8 mouse cellular contexts compared by ENCODE assay signal in genomic region chr12:55464846-55465361, GRCm38 (mm10). TPM values are rescaled to one million over a fixed set of nuclear protein-coding genes. Genes with fewer than 3 reads are reported as not detected.
A peak's percentile ranks its signal among the peaks of the same experiment; 100 is the strongest.
DNase-seq lines count a peak whose midpoint lies in the region; ATAC-seq and TF ChIP-seq lines count a peak whose summit lies in the region.

No protein-coding gene starts in this region.

- no peaks in the 10 kb centered on the region for H3K36me3 ChIP-seq in kidney, adult 2 months (ENCODE audit: control insufficient read depth, insufficient read depth, low read length)
- H3K36me3 ChIP-seq in intestine, embryonic 14.5 days (ENCODE audit: control insufficient read depth, insufficient read depth, low read length) = no peaks in the 10 kb centered on the region
- no peaks in the 10 kb centered on the region for H3K36me3 ChIP-seq in midbrain, embryonic 12.5 days

- peaks cover 12% of the 10 kb centered on the region for H3K4me1 ChIP-seq in kidney, adult 2 months (ENCODE audit: control insufficient read depth, insufficient read depth, low read length)
- H3K4me1 ChIP-seq in intestine, embryonic 14.5 days (replicated peaks; ENCODE audit: control insufficient read depth, insufficient read depth, low read length) = peaks cover 37% of the 10 kb centered on the region
- peaks cover 37% of the 10 kb centered on the region for H3K4me1 ChIP-seq in midbrain, embryonic 12.5 days

- H3K4me2 ChIP-seq in intestine, embryonic 14.5 days (ENCODE audit: low read length) = peak overlapping the region; percentile 11; the same call in 1 of the 2 replicates
- peak overlapping the region; percentile 24 for H3K4me2 ChIP-seq in midbrain, embryonic 12.5 days (replicated peaks)

- peak overlapping the region; percentile 53 for H3K27ac ChIP-seq in kidney, adult 2 months (ENCODE audit: insufficient read depth, low read depth, low read length)
- peak overlapping the region; percentile 11; the same call in 1 of the 2 replicates for H3K27ac ChIP-seq in intestine, embryonic 14.5 days (ENCODE audit: low read depth)
- peak overlapping the region; percentile 68; the same call in 1 of the 2 replicates for H3K27ac ChIP-seq in midbrain, embryonic 12.5 days (replicated peaks)

- 12% methylated on average over 14 of the region's 14 CpGs for WGBS in kidney, adult 2 months
- 44% methylated on average over 14 of the region's 14 CpGs for WGBS in intestine, embryonic 14.5 days
- 51% methylated on average over 14 of the region's 14 CpGs for WGBS in midbrain, embryonic 12.5 days

- DNase-seq in kidney, adult 2 months = peak; percentile 47
- no peak for DNase-seq in kidney, adult 9 months
- peak; percentile 71 for DNase-seq in brain, embryonic 14.5 days (ENCODE audit: low read depth)
- DNase-seq in intestine, embryonic 14.5 days (ENCODE audit: low spot score) = peak; percentile 59
- DNase-seq in thymus, postnatal 14 days = peak; percentile 77
- no peak for DNase-seq in frontal cortex, postnatal 36 days (ENCODE audit: low spot score in 2 of 2)

- H3K27me3 ChIP-seq in kidney, adult 2 months (replicated peaks; ENCODE audit: control insufficient read depth, insufficient read depth, low read length) = no peaks in the 10 kb centered on the region
- H3K27me3 ChIP-seq in intestine, embryonic 14.5 days (replicated peaks; ENCODE audit: control insufficient read depth, insufficient read depth, low read length) = no peaks in the 10 kb centered on the region
- 0 out of 2 replicates have a peak, but pooled peaks cover 17% of the 10 kb centered on the region for H3K27me3 ChIP-seq in midbrain, embryonic 12.5 days

- H3K4me3 ChIP-seq in kidney, adult 2 months (ENCODE audit: insufficient read depth, low read depth, low read length) = peak overlapping the region; percentile 40; the same call in 1 of the 2 replicates
- H3K4me3 ChIP-seq in intestine, embryonic 14.5 days (ENCODE audit: low read depth, low read length) = no peak overlapping the region
- H3K4me3 ChIP-seq in midbrain, embryonic 12.5 days = no peak overlapping the region

- H3K9me3 ChIP-seq in intestine, embryonic 14.5 days (ENCODE audit: control insufficient read depth, low read length) = no peaks in the 10 kb centered on the region
- no peaks in the 10 kb centered on the region for H3K9me3 ChIP-seq in midbrain, embryonic 12.5 days

- no peak for TF ChIP-seq CTCF in kidney, adult 2 months (conservative IDR thresholded peaks at IDR 0.05; ENCODE audit: insufficient read depth, insufficient read length, low read depth, low read length)
- TF ChIP-seq CTCF in brain, embryonic 14.5 days (IDR thresholded peaks at IDR 0.05; ENCODE audit: borderline replicate concordance, extremely low read depth, insufficient read depth, insufficient read length) = no peak

- no peak overlapping the region for H3K9ac ChIP-seq in intestine, embryonic 14.5 days (ENCODE audit: low read length)
- no peak overlapping the region for H3K9ac ChIP-seq in midbrain, embryonic 12.5 days (replicated peaks)

- no peak for TF ChIP-seq POLR2A in kidney, adult 2 months (IDR thresholded peaks at IDR 0.05; ENCODE audit: low read depth, low read length)
- no peak for TF ChIP-seq POLR2A in brain, embryonic 14.5 days (IDR thresholded peaks at IDR 0.05; ENCODE audit: borderline replicate concordance, extremely low read depth, insufficient read depth, insufficient read length, poor library complexity, severe bottlenecking)

- ATAC-seq in CD4-positive, CD25-positive, alpha-beta regulatory T cell, adult 4 months = peak; percentile 21
- no peak for ATAC-seq in intestine, embryonic 14.5 days (replicated peaks; ENCODE audit: low FRiP score, low TSS enrichment, low read depth)
- no peak for ATAC-seq in midbrain, embryonic 12.5 days (ENCODE audit: low FRiP score, low read depth)

RNA-seq across cellular contexts. Expression of gene Nfkbia, which starts 27.5 kb away (rescaled TPM):
- polyA plus RNA-seq in kidney, adult 2 months (2012; rRNA removed) = 90.0 and 93.3 TPM in 2 replicates
- 100 to 1,000 TPM; 643 to 660 TPM for polyA plus RNA-seq in CD4-positive, CD25-positive, alpha-beta regulatory T cell, adult 4 months (2017; shearing (Covaris generic))
- polyA plus RNA-seq in brain, embryonic 14.5 days (2012; rRNA removed) = 41.0 and 46.0 TPM in 2 replicates
- 75.3 and 80.3 TPM in 2 replicates for polyA plus RNA-seq in intestine, embryonic 14.5 days (2014; fragmentation: Nextera tagmentation; extraction: Ambion mirVana)
- 35.7 and 40.4 TPM in 2 replicates for polyA plus RNA-seq in midbrain, embryonic 12.5 days (2016; fragmentation: Nextera tagmentation; extraction: Ambion mirVana)

Comparison
In these comparisons a context has a peak if more than half of its experiments do, and no peak if none do; other contexts are left out.
1. DNase-seq: peak in kidney, adult 2 months (single experiment), brain, embryonic 14.5 days (single experiment), intestine, embryonic 14.5 days (single experiment) and thymus, postnatal 14 days (single experiment); none in kidney, adult 9 months (single experiment) and frontal cortex, postnatal 36 days (0 of 2).
2. H3K27ac ChIP-seq: peak in every context shown above with its lines; median percentile 68 in midbrain, embryonic 12.5 days; 53 in kidney, adult 2 months; 11 in intestine, embryonic 14.5 days.